Mouse (Mus musculus) spleen, postnatal 10 days (tissue): Measurements from ENCODE around the gene Cd300e.
"Not testable (repeated sequence)": the region's sequence is repeated elsewhere in the genome, so short reads cannot be mapped to it uniquely, and the experiment has no call there.

Experiments used
- DNase-seq, 2 experiments: peaks; one replicate each; pipeline ENCODE4 v3.0.0; 2021 to 2022; ENCODE audit warnings: low spot score in 2 of 2

Gene Cd300e

DNA sequence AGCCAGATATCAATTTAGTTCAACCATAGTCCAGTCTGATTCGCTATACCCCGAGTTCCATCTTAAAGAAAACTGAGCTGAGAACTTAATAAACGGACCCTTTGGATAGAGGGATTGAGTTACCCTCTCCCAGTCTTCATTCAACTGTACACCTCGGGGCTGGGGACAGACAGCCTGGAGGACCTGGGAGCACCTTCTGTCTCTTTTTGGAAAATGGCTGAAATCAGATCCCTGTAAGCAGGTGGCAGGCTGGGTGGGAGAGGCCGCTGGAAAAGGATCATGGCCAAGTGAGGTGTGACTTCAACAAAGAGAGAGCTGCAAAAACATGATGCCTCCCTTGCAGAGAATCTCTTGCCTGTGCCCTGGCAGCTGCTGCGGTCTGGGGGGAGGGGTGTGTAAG is 20.2 kb upstream of the Cd300e start:
- no peak for DNase-seq

DNA sequence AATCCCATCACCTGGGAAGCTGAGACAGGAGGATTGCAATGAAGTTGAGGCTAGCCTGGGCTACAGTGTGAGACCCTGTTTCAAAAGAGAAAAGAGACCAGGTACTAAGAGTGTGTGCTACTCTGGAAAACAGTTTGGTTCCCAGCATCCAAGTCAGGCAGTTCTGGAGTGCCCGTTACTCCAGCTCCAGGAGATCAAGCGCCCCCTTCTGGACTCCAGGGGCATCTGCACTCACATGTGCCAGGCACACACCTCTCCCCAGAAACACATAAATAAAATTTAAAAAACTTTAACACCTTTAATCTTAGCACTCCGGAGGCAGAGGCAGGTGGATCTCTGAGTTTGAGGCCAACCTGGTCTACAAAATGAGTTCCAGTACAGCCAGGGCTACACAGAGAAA is 19.4 kb upstream of the Cd300e start:
- no peak for DNase-seq

- peak; percentile 21 to 46 for DNase-seq
Measured at GRCm38 (mm10) chr11:115080886-115081285, 18.9 kb upstream of the Cd300e start.

DNA sequence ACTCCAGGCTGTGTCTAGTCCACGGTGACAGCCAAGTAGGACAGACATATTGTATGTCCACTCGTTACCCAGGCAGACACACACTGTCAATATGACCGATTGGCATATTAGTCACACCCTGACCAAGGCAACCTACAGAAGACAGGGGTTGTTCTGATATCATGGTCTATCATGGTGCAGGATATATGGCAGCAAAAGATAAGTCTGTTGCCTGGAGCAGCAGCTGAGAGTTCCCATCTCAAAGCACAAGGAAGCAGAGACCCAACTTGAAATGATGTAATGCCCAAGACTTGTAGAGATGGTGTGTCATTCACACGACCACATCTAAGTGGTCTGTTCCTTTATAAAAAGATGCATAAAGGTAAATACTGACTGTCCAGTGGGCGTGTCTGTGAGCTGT is 16.7 kb upstream of the Cd300e start:
- DNase-seq: no peak

DNA sequence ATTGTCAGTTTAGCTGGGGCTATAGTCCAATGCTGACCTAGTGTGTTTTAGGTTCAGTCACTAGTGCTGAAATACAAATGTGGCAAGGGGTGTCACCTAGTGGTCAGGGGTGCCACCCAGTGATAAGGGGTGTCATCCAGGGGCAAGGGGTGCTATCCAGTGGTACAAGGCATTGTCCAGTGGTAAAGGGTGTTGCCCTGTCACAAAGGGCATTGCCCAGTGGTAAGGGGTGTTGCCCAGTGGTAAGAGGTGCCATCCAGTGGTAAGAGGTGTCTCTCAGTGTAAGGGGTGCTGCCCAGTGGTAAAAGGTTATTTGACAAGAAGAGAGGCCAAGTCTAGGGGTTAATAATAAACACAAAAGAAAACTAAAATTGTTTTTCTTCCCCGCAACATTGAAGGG is 15.5 kb upstream of the Cd300e start:
- no peak for DNase-seq

GRCm38 (mm10) chr11:115075859-115076258 is 13.9 kb upstream of the Cd300e start:
- DNase-seq: no peak

DNA sequence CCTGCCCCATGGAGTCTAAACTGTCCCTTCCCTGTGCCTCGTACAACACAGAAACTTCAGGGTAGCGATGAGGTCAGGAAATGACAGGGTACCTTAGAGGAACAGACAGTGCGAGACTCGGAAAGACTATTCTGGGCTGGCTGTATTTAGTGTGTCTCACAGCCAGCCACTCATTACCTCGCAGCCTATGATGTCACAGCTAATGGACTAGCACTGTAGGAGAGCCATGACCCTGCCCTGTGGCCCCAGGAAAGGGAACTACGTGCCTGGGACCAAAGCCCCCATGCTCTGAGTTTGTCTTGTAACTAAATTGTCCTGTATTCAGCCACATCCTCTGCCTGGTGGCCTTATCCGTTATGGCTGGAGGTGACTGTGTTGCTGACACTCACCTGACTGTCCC is 13.4 kb upstream of the Cd300e start:
- no peak for DNase-seq

DNA sequence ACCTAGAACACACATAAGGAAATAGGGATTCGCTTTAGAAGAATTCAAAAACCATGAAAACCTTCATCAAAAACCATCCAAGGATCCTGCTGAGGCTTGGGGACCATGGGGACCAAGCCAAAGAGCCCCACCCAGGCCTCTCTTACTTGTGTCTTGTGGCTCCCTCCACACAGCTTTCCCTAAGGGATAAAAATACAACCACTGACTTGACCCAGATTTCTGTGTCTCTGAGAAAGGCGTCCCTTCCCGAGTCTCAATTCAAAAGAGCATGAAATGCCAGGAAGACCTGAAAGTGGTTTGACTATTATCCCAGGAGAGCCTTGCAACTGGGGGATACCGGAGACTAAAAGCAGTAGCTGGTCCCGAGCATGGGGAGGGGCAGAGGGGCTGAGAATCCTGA is 11.0 kb upstream of the Cd300e start:
- DNase-seq: no peak

DNA sequence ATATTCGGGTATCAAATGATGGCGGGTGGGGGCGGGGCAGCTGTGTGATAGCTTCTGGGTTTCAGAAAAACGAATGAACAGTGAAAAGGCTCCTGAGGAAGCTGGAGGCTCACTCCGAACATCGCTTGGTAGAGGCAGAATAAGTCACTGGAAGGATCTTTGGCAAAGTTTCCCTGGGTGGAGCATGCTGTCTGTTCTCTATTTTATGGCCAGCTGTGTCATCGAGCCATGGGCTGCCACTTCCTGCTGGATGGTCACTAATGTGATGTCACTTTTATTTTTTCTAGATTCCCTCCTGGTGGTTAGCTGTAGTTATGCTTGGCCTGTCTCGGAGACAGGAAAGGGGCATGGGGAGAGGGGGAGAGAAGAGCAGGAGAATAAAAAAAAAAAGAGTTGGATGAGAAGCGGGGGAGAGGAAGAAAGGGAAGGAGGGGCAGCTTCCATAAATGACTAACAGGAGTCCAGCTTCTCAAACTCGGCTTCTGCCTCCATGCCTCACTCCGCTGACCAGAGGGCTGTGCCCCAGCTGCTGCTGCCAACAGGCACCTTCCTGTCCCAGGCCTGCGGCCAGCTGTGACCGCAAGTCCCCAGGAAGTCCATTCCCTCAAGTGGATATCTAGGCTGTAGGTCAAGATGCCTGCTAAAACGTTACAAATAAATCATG is 9.8 kb upstream of the Cd300e start:
- DNase-seq: no peak

- no peak for DNase-seq
Measured at GRCm38 (mm10) chr11:115071015-115071551, 9.1 kb upstream of the Cd300e start.

DNA sequence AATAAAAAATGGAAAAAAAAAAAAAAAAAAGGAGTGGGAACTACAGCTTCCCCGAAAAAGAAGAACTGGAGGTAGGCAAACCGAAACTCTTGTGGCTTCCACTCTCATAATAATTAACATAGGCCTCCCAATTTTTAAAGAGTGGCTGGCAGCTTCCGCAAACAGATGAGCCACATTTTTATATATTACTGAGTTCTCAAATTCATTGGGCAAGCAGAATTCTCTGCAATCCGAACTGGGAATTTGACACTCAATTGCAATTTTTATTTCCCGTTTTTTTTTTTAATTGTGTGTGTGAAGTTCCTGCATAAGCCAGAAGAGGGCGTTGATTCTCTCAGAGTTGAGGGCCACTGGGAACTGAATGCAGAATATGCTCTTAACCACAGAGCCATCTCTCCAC is 4.8 kb upstream of the Cd300e start:
- no peak for DNase-seq

DNA sequence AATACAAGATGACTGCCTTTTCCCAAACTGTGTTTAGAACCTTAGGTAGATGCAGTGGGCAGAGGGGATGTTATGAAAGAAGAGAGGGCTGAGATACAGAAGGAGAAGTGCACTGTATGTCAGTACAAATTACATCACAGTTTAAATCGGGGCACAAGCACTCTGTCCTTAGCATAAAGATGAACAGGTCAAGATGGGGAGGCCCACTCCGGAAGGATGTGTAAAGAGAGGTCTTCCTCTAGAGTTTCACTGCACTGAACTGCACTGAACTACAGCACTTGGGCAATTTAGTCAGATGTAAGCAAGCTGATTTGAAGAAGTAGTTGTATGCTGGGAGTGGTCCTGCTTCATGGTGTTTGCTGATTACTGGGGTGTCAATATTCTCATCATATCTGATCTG is 2.2 kb downstream of the Cd300e start:
- DNase-seq: no peak

DNA sequence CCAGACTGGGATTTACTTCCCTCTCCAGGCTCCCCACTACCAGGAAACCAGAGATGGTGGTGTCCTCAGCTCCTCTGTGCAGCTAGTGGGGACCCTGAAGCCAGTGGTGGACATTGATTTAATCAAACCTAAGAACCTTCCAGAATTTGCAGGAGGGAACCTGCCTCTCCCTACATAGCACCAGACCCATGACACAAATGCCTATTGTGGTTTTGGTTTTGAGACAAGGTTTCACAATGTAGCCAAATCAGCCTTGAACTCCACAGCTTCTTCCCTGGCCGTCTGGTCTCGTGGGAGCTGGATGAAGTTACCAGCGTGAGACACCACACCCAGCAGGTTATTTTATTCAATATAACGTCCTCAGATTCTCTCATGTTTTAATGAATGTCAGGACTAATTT is 3.3 kb downstream of the Cd300e start:
- DNase-seq: no peak

GRCm38 (mm10) chr11:115054537-115054936 is 7.4 kb downstream of the Cd300e start:
- no peak for DNase-seq

DNA sequence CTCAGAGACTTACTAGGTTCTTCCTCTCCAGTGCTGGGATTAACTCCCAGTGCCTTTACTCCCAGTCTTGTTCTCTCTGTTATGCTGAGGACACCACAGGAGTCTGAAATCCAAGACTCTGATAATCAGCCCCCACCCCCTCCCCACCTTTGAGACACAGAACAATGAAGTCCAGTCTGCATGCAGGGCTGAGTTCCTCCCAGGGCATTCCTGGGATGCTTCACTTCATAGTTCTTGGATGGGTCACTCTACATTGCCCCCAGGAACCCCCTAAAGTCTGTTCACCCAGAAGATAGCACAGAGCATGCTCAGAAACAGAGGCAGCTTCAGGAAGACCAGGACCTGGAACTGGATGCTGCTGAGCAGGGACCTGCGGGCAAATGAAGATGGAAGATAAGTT is 9.0 kb downstream of the Cd300e start:
- DNase-seq: no peak

- peak in 1 of 2 experiments; percentile 56 for DNase-seq
Measured at GRCm38 (mm10) chr11:115052206-115052605, 9.8 kb downstream of the Cd300e start.

DNA sequence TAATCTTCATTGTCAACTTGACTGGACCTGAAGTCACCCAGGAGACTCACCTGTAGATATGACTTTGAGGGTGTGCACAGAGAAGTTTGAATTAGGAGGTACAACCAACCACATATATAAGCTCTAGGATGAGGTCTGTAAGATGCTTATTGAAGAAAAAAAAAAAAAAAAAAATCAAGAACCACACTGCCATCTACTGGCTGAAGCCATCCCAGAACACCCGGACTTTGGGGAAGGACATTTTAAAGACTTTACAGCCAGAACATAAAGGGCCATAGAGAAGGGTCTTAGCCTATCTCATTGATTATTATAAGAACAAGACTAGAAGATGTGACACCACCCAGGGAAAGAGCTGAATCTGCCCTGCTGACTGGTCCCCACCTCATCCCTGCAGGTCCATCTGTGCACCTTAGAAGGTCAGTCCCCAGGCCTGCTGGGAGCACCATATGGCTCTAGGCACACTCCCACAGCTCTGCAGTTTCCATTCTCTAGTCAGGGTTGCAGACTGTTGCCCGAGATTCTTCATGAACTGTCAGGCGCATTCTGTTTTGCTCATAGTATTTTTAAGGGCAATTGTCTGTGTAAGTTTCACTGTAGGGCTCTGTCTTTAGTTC is 12.6 kb downstream of the Cd300e start:
- DNase-seq: no peak

- no peak for DNase-seq
Measured at GRCm38 (mm10) chr11:115048259-115048658, 13.7 kb downstream of the Cd300e start, which contains the start of gene Cd300ld3. Cd300ld3 (minus strand) TSS chr11:115048409.

DNA sequence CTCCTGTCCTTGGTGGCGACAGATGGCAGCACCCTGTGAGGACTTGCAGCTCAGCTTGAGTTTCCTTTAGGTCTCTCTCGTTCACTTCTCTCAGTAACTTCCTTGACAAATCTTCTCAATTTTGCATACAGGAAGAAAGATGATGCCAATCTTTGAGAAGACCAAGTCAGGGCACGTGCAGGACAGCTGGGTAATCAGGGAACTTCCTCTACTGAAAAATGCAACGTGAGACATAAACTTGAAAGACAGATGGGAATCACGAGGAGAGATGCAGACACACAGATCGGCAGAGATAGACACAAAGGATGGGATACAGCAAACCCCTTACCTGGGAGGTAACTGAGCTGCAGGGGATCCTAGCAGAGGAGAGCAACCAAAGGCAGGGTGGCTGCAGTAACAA is 24.3 kb downstream of the Cd300e start, which contains the start of gene Cd300ld5:
TSS of gene Cd300ld5 (minus strand) at position 101 of the 400 bp plus-strand sequence.
- not testable (repeated sequence) for DNase-seq

- not testable (repeated sequence) for DNase-seq
Measured at GRCm38 (mm10) chr11:115026912-115027311, 35.1 kb downstream of the Cd300e start, which contains the start of gene Cd300ld4. Cd300ld4 (minus strand) TSS chr11:115027012.

DNA sequence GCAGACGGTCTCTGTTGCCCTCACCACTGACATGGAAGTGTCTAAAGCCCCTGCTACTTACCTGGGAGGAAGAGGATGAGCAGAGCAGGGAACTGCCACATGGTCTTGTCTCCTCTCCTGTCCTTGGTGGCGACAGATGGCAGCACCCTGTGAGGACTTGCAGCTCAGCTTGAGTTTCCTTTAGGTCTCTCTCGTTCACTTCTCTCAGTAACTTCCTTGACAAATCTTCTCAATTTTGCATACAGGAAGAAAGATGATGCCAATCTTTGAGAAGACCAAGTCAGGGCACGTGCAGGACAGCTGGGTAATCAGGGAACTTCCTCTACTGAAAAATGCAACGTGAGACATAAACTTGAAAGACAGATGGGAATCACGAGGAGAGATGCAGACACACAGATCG is 45.9 kb downstream of the Cd300e start, which contains the start of gene Cd300ld2:
TSS of gene Cd300ld2 (minus strand) at position 101 of the 400 bp plus-strand sequence.
- not testable (repeated sequence) for DNase-seq

- DNase-seq: peak in 1 of 2 experiments; percentile 20
Measured at GRCm38 (mm10) chr11:115004070-115004469, 57.9 kb downstream of the Cd300e start.
